Mouse (Mus musculus) Muller cell, postnatal 12 days (primary cell): ENCODE results near the gene Cd37.
"Not testable (repeated sequence)": the region's sequence is repeated elsewhere in the genome, so short reads cannot be mapped to it uniquely, and the experiment has no call there.

Source experiments
- DNase-seq: peaks from one replicate; pipeline ENCODE4 v3.0.0-alpha.2; 2015; ENCODE audit errors: inconsistent ontology term

Cd37 gene

DNA sequence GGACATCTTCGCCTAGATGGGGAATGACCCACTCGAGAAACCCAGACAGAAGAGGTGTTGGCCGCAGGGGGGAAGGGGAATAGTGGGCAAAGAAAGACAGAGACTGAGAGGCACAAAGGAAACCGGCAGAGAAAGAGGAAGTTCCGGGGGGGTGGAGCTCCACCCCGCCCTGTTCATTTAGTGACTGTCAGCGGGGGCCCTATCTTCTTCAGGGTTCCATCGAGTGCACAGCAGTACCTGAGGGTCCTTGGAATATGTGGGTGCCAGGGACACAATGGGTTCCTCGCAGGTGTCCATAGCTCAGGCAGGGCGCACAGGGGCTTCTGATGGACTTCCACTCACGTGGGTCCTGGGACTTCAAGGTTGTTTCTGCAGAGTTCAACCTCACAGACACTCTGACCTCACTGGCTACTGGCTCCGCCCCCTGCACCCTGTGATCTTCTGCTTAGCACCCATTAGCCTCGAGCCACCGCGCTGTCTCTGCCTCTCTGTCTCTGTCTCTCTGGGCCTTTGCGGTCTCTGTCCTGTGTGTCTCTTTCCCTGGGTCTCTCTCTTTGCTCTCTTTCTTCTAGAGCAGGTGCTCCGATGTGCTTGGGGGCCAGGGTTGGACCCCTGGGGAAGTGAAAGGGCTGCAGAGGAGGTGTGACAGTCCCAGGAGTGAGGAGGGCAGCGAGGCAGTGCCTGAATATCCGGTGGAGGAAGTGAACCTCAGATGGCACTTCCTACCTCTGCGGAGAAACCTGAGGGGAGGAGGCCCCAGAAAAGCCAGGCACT, at the start of gene Cd37:
Gene Cd37 (minus strand): TSS at position 393 of the 774 bp plus-strand sequence.
- DNase-seq = no peak

DNA sequence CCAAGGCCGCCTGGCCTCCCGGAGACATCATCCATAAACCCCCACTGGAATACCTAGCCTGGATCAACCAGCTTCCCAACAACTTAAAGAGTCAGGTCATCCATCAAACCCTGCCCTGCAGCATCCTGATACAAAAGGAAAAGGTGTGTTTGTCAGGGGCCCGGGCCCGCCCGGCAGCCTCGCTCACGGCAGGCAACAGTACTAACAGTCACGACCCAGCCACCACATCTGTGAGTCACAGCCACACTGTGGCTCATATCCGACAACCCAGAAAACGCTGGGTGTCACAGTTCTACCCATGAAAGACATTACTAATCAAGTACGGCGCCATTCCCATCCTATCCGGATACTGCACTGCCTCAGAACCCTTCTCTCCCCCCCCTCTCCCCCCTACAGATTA, 47.6 kb upstream of the Cd37 start:
- DNase-seq = no peak

DNA sequence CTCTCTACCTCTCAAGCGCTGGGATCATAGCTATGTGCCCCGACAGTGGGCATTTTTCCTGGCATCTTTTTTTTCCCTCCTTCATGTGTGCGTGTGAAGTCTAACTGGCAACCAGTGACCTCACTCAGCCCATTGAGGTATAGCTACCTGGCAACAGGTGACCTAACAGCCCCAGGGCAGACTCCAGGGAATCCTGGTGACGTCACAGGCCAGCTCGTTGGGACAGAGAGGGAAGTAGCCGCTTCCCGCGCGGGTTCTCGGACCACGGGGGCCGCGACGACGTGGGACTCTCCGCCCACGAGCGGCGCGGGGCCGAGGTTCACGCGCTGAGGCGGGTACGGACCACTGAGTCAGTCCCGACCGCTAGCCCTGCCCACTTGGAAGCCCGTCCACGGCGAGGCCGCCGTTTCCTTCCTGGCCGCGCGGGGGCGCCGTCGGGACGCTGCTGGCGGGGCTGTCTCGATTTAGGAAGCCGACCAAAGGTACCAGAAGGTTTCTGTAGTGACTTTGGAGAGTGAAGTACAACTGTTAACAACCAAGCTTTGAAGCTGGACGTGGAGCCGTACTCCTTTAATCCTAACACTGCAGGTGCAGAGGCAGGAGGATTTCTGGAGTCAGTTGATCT, 38.3 kb upstream of the Cd37 start, which contains the start of gene Slc6a21:
Gene Slc6a21 (plus strand): TSS at position 378 of the 625 bp plus-strand sequence.
- peak; percentile 38 for DNase-seq

DNA sequence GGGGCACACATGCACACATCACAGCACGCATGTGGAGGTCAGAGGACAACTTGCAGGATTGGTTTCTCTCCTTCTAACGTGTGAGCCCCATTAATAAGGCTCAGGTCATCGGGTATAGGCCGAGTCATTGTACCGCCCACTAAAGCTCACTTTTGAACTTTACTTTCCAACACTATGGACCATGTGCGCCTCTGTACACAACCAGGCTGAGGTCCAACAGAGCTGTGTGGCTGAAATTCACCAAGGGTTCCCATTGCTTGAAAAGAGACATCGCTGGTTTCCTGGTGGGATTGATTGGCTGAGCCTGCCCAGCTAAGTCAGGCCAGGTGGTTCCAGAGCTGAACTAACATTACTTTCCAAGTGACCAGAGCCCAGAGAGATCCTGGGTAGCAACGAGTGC, 34.8 kb upstream of the Cd37 start:
- no peak for DNase-seq

DNA sequence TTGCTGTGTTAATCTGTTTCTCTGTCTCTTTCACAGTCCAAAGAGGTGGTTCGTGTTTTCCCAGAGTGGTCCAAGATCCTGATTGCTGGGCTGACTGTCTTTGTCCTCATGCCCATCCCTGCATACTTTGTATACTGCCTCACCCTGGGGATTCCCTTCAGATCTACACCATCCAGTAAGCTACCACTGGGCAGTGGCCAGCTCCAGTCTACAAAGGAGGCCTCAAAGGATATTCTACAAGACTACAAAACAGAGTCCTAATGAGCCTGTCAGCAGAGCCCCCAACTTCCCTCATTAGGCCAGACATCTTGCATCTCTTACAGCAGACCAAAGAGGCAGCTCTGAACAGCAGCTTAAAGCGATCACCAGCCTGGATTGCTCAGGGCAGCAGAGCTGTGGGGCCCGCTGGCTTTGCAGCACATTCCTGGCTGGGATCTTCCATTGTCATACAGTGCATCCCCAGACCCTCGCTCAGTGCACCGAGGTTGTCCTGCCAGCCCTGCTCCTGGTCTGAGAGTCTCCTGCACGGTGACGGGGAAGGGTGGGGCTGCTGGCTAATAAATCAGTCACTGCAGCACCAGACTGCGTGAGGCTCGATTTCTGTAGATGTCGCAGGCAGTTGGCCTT, 34.0 kb upstream of the Cd37 start:
- peak; percentile 63 for DNase-seq

DNA sequence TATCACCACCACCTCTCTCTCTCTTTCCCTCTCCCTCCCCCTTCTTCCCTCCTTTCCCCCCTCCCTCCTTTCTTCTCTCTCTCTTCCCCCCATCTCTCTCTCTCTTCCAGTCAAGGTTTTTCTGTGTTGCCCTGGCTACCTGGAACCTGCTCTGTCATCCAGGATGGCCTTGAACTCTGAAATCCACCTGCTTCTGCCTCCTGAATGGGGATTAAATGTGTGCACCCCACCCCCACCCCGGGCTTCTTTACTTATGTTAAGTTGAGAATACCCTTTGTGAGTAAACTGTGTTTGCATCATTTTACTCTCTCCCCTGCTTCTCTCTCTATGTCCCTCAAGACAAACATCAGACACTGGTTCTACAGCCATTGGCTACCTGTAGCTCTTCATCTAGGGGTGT, 26.6 kb upstream of the Cd37 start:
- DNase-seq = no peak

DNA sequence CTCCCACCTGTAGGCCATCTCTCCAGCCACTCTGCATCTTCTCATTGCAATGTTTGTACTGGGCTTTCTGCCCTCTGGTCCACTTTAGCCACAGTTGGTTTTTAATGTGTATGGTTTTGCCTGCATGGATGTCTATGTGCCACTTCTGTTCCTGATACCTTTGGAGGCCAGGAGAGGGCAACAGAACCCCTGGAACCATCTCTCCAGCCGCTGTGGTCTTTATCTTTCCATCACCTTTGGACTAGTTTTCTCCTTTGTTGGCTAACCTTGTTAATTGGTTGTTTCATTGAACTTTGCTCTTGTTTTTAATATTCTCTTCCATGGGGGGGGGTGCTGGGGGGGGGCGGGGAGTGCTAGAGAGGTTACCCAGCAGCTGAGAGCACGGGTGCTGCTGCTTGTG, 25.4 kb upstream of the Cd37 start:
- DNase-seq = no peak

DNA sequence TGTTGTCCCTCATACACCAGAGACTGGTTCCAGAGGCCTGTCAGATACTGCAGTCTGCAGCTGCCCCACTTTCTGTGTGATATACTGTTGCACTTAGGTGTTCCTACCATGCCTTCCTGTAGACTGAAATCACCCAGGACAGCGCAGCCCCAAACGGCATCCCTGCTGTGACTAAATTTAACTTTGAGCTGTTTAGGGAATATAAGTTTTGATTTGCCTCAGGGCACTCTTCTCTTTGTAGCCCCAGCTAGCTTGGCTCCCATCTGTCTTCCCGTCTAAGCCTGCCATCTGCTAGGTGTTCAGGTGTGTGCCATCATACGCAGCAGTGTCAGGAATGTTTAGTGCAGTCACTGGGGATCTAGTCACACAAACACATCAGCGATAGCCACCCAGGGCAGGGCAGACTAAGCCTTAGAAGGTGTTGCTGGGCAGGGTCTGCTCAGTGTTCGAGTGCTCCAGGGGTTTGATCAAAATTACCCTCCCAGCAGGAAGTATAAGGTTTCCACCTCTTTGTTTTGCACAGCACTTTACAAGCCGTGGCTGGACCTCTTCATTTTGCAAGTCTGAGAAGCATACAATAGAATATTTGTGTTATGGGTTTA, 24.2 kb upstream of the Cd37 start:
- no peak for DNase-seq

DNA sequence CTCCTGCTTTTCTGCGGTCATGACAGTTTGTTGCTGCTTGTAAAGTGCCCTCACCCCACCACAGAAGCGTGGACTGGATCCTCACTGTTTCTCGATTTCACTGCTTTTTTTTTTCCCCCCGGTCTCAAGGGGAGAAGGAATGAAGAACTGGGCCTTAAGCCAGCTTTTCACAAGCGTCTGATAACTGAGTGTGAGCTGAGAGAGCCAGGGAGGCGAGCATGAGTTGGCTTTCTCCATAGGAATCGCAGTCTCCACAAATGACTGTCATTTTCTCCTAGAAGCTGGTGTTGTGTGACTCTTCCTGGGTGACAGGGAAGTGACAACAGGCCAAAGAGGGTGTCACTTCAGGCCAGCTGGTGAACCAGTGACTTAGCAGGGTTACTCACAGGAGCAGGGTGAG, 23.4 kb upstream of the Cd37 start:
- no peak for DNase-seq

DNA sequence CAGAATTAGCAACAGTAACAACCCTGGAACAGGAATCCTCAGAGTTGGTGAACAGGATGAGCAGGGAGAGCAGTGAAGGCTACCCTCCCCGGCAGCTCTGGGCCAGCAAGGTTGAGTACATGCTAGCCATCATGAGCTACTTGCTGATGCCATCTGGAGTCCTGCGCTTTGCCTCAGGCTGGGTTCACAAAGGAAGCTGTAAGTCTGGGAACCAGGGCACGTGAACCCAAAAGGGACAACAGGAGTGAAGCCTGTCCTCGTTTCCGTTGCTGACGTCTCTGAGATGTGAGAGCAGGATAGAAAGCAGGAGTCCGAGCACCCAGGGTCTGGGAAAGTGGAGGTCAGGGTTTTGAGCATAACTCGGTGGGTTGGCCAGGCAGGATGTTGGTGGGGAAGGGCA, 20.4 kb upstream of the Cd37 start:
- DNase-seq = no peak

DNA sequence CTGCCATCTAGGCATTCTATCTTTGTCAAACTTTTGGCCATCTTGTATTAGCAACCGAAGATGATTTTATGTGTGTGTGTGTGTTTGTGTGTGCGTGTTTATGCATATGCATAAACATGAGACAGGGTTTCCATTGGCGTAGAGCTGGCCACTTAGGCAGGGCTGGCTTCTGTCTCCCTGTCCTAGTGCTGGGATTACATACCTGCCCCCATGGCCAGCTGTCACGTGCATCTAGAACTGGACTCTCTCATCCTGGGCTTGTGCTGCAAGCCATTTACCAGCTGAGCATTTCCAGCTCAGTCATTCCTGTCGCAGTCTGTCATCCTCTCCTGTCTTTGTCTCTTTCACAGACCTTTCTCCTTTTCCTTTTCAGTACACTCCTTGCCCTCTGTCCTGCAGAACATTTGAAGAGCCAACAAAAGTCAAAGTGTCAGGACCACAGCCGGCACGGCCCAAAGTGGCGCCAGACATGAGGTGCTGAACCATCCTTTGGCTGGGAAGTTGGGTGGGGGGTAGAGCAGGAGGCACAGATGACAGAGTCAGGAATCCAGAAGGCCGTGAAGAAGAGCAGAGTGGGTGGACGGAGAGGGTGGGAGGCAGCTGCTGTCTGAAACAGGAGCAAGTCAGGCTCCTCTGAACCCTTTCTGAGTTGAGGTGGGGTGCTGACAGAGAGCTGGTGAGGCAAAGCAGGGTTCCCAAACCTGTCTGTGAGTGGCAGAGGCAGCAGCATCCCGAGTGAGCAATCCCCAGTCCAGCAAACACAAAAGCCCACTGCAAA, 18.3 kb upstream of the Cd37 start:
- DNase-seq = peak; percentile 22

DNA sequence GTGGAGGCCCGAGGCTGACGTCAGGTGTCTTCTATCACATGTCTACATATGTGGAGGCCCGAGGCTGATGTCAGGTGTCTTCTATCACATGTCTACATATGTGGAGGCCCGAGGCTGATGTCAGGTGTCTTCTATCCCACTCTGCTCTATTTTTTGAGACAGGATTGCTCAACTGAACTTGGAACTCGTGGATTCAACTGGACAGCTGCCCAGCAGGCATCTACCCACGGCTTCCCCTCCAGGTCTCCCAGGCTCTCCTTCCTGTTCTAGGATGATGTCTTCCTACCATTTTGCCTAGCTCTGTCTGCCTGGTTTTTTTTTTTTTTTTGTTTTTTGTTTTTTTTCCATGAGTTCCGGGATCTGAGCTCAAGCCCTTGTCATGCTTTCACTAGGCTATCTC, 16.9 kb upstream of the Cd37 start:
- DNase-seq = not testable (repeated sequence)

DNA sequence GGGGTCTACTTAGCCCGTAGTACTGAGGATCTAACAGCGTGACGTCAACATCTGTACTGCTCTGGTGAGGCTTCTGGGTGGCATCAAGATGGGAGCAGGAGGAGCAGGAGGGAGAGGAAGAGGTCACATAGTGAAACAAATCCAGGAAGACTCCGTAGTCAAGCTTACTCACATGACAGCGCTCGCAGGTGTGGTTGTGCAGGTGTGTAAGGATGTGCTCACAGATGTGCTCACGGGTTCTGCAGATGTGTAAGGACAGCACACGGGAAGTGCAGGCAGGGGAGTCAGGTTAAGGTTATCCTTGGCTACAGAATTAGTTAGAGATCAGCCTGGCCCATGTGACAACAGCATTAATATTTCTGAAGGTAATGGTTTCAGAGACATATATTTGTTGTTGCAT, 14.9 kb upstream of the Cd37 start:
- DNase-seq = no peak

DNA sequence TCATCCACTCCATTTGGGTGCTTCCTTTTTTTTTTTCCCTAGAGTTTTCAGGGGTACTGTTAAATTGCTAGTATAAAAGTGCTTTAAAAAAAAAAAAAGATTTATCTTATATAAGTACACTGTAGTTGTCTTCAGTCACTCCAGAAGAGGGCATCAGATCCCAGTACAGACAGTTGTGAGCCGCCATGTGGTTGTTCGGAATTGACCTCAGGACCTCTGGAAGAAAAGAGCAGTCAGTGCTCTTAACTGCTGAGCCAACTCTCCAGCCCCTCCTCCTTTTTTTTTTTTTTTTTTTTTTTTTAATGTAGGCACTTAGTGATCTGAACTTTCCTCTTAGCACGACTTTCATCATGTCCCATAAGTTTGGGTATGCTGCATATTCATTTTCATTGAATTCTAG, 8.8 kb upstream of the Cd37 start:
- no peak for DNase-seq

DNA sequence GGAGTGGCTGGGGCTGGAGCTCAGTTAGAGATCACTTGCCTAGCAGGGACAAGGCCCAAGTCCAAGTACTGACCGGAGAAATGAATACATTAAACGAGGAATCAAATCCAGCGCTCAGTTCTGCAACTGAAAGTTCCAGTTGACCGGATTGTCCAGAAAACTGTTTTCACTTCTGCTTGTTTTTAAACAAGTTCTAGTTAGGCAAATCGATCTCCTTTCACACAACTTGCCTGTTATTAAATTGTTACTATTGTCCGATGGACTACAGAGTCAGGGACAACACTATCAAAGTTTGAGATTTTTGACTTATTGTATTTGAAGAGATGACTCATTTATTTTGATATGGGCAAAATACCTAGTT, 2.5 kb upstream of the Cd37 start:
- DNase-seq = no peak

DNA sequence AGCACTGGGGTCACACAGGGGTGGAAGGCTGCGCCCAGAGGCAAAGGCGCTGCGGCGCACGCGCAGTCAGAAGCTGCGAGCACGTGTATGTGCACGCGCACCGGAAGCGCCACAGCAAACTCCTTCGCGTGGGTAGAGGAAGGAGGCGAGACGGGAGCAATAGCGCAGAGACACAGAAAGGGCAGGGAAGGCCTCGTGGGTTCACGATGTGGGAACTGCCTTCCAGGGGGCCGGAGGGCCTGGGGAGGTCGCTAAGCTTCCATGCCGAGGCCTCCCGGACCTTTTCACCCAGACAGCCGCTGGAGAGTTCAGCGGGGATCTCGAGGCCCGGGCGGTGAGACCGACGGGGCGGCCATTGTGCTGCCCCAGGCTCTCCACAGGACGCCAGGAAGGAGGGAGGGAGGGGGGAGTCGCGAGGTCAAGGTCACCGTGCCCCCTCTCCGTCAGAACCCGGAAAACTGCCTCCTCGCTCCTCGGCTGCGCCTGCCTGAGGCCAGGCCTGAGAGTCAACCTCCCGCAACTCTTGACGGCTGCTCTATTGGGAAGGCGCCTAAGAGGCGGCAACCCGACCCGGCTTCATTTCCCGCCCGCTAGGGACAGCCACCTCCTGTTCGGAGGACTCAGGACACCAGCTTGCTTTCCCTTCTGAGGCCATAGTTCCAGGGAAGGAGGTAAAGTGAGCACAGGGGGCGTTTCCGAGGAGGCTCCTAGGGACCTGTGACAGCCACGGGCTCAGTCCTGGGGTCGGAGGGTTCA, 1.9 kb upstream of the Cd37 start, which contains the start of gene Slc6a16:
Gene Slc6a16 (plus strand): TSS at position 453 of the 756 bp plus-strand sequence.
- peak; percentile 16 for DNase-seq

DNA sequence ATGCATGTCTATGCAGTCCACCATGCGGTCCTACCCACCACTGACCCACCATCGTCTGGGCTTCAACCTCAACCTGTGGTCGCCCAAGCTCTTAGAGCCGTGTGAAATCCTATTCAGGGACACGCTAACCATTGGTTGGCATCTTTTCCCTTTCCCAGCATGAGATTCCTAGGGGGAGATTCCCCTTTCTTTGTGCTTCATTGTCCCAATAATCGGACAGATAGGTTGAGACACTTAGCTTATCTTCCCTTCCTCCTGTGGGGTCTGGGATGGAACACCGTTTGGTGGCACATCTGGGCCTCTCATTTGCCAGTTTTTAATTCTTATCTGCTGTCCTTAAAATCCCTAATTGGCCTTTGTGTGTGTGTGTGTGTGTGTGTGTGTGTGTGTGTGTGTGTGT, 1.2 kb upstream of the Cd37 start:
- no peak for DNase-seq

DNA sequence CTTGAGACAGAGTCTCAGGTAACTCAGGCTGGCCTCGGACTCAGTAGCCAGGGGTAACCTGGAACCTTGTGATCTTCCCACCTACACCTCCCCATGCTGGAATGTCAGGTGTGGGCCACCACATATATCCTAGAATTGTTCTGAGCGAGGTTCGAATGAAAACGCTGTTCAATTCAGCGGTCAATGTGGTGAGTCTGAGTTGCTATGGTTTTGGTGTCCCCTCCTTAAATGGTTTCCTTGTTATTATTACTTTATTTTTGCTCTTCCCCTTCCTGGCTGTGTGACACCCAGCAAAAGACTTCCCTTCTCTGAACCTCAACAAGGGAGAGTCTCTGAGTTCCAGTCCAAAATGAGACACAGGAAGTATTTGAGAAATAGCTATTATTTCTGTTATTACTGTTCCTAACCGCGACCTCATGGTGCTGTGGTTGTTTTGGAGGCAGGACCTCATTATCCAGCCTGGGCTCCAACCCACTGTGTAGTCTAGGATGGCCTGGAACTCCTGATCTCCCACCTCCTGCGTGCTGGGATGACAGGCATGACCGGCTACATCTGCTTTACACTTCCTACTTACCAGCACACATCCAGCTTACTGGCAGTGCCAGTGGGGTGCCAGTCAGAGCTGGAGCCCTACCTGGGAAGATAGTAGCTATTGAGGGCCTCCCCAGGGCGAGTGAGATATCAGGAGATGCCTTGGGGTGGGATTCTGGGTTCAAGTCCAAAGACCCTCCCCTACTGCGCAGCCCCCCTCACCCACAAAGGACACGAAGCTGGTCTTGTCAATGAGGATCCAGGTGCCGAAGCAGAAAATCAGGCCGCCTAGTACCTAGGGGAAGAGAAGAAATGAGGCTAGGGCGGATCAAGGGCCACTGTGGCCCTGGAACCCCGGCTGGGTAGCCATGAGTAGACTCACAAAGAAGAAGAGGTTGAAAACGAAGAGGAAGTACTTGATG, 892 bp downstream of the Cd37 start:
- no peak for DNase-seq

DNA sequence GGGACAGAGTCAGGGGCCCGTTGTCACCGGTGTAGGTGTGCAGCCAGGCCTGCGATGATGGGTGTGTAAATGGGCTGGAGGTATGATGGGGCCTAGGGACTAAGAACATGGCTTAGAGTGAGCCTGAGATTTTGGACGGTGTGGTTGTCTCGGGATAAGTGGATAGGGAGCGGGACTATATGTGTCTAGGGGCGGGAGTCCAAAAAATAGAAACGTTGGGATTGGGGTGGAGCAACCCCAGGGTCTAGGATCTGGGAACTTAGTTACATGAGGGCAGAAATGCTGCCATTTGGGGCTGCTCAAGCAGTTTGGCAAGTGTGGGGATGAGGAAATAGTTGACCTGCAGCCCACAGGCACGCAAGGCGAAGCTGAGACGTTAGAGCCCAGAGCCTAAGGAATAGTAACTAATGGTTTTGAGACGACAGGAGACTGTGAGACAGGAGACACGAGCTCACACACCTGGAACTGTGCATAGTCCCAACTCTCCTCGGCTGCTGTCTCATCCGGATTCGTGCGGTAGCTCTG, 3.2 kb downstream of the Cd37 start:
- DNase-seq = no peak
